Mouse (Mus musculus) liver, postnatal 0 days (tissue): ENCODE data around the gene Eme2.

Experiments used
- CTCF ChIP-seq: sonication (generic); IDR thresholded peaks from 2 replicates; pipeline ENCODE4 v1.5.1; 2016; ENCODE audit warnings: antibody characterized with exemption, low read depth
- EP300 ChIP-seq: IDR thresholded peaks from 2 replicates; pipeline ENCODE4 v1.6.1; 2016; ENCODE audit warnings: antibody characterized with exemption, low read depth, mild to moderate bottlenecking

DNA sequence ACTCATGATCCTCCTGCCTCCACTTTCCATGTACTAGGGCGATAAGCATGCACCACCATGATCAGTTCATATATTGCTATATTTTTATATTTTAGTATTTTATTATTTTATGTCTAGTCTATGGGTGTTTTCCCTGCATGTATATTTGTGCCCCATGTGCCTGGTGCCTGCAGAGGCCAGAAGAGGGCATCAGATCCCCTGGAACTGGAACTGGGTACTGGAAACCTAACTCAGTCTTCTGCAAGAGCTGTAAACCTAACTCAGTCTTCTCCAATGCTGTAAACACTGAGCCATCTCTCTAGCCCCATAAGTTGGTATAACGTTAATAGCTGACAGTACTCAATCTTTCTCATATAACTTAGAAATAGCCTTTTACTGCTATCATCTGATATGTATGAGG is 52.3 kb downstream of the Eme2 start:
- TF ChIP-seq CTCF (peak; percentile 70), EP300 (no peak)
